Mouse (Mus musculus) spleen, postnatal 4 days (tissue): Measurements from ENCODE around the gene Tbccd1.

ENCODE experiments used
- DNase-seq, 2 experiments: peaks; one replicate each; pipeline ENCODE4 v3.0.0; 2022; ENCODE audit warnings: low spot score in 2 of 2

Gene Tbccd1

DNA sequence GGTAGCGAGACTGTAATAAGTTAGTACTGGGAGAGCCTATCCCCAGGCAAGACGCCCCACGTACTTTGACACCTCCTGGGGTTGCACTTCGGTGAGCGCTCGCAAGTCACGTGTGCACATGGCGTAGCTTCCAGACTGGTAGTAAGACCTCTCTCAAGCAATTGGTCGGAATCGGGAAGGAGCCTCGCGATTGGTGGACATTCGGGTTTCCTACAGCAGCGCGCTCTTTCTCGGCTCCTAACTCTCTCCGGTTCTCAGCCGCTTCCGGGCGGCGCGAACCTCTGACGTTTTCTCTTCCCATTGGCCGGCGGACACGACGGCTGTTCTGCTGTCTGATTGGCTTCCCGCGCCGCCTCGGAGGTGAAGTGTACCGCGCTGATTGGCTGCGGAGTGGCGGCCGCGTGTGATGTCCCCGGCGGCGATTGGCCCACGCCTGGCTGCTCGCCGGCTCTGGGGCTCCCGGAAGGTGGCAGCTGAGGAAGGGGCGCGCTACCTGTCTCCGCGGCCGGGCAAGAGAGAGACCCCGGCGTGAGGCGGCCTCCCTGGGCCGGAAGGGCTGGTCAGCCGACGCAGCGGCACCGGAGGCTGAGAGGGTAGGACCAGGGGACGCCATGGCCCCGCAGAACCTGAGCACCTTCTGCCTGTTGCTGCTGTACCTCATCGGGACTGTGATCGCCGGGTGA, at the start of gene Tbccd1, which contains the start of gene Dnajb11:
Gene Tbccd1, minus strand, starts transcription at position 239 of the 683 bp plus-strand sequence.
Gene Dnajb11, plus strand, starts transcription at position 415 of the 683 bp plus-strand sequence.
- DNase-seq, result peak; percentile 96 to 97

- no peak for DNase-seq
These were observed 43.9 kb upstream of the Tbccd1 start for GRCm38 (mm10) chr16:22901326-22901725.

DNA sequence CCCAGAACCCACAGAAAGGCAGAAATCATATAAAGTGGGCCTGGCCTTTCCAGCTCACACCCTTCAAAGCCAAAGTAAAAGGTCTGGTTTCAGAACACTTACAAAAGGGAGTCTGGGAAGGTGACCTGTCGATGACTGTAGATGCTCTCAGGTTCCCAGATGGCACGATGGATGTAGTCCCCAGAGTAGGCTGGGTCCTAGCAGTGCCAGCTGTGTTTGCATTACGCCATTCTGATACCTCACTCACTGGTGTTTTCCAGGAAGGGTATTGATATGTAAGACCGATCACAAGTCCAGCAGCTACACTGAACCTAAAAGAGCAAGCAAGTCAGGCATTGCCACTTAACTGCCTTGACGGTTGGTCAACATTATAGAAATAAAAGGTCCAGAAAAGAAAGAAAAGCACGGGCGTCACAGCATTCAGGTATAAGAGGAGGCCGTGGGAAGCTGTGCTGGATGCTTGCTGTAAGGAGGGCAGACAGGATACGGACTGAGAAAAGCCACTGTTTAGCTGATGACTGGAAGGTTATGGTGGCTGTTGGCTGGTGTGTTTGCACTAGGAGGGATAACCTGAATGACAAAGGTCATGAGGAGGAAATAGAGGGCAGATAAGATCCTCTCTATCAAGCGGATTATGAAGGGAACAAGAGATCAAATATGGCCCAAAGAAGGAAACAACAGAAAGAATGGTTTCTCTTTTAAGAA, 42.5 kb upstream of the Tbccd1 start:
- DNase-seq, result no peak

- DNase-seq, result no peak
These were observed 41.9 kb upstream of the Tbccd1 start for GRCm38 (mm10) chr16:22899346-22899745.

GRCm38 (mm10) chr16:22896618-22897017, 39.1 kb upstream of the Tbccd1 start:
- no peak for DNase-seq

GRCm38 (mm10) chr16:22894095-22894494, 36.6 kb upstream of the Tbccd1 start:
- DNase-seq, result no peak

- DNase-seq, result no peak
These were observed 34.3 kb upstream of the Tbccd1 start for GRCm38 (mm10) chr16:22891733-22892154.

DNA sequence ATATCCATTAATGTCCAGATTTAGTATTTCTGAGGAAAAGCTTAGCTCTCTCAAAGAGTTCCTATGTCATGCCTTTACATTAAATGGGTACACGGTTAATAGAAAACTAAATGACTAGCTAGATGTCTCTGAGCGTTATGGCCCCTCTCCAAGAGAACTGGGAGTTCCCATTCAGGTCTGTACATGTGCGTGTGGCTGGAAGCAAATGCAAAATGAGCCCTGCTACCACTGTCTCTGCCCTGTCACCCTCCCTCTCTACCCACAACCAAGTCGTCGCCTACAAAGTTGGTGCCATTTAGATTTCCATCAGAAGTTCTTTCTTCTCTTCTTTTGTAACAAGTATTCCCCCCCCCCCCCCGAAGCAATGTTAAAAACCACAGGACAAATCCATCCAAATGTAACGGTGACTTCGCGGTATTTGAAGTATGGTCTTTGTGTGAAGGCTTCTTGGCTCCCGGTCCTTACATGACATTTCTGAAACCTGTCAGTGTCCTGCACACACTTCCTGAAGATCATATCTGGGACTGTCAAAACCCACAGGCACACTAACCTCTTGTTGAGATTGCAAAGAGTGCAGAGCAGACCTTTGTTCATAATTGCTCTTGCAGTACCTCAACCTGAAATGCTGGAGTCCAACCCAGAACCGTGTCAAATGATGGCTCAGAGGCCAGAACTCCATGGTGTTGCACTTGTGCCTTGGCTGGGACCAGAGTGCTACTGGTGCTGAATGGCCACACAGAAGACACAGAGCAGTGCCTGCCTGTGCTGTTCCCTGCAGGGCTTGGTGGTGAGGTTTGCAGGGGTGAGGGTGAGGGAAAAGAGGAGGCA, 33.4 kb upstream of the Tbccd1 start, which contains the start of gene Ahsg:
Gene Ahsg, plus strand, starts transcription at position 595 of the 828 bp plus-strand sequence.
- no peak for DNase-seq

DNA sequence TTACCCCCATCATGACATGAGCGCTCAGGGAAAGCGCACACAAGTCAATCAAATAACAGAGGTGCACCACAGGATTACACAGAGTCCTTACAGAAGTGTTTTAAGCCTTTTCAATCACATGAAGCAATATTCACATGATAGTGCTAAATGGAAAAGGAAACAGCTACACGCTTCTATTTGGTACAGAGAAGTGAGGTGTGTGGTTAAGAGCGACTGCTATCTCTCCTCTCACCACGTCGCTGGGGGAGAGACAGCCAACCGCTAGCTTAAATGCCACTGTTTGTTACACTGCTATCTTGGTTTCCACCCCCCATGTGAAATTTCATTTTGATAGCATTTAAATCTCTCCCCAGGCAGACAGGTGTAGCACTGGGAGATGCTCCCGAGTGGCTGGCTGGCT, 32.2 kb upstream of the Tbccd1 start:
- DNase-seq, result no peak

- DNase-seq, result no peak
These were observed 31.4 kb upstream of the Tbccd1 start for GRCm38 (mm10) chr16:22888835-22889234.

- no peak for DNase-seq
These were observed 29.3 kb upstream of the Tbccd1 start for GRCm38 (mm10) chr16:22886726-22887125.

DNA sequence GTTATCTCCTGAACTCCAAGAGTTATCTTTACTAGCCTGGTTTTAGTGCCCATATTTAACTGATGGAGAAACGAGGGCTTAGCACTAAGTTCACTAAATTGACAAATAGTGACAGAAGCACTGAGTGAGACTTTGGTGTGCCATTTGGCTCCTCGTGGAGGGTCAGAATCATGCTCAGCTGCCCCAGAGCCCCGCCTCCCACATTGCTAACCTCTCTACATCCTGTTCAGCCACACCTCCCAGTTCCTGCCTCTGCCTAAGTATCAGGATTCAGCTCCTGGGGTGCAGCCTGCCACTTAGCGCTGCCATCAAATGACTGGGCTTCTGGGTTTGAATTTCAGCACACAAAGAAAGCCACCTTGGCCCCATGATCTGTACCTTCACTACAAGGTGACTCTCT, 27.9 kb upstream of the Tbccd1 start:
- no peak for DNase-seq

- DNase-seq, result no peak
These were observed 26.0 kb upstream of the Tbccd1 start for GRCm38 (mm10) chr16:22883441-22883840.

GRCm38 (mm10) chr16:22881487-22881886, 24.0 kb upstream of the Tbccd1 start:
- DNase-seq, result no peak

- no peak for DNase-seq
These were observed 23.4 kb upstream of the Tbccd1 start for GRCm38 (mm10) chr16:22880900-22881299.

- no peak for DNase-seq
These were observed 22.6 kb upstream of the Tbccd1 start for GRCm38 (mm10) chr16:22879945-22880595.

DNA sequence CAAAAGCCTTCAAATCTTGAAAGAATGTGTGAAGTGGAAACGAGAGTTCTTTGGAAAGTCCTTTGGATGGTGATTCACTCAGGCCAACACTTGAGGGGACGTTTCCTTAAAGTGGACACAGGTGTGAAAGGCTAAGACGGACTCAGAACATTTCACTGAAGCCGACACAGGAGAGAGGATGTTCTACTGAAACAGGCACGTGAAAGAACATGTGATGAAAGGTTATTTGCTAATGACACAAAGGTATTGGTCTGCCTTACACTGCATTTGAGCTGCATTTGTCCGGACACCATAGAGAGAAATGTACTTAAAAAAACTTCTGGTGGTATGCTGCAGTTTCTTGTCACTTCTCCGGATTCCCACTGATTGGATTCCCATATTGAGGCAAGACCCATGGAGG, 21.2 kb upstream of the Tbccd1 start:
- no peak for DNase-seq

DNA sequence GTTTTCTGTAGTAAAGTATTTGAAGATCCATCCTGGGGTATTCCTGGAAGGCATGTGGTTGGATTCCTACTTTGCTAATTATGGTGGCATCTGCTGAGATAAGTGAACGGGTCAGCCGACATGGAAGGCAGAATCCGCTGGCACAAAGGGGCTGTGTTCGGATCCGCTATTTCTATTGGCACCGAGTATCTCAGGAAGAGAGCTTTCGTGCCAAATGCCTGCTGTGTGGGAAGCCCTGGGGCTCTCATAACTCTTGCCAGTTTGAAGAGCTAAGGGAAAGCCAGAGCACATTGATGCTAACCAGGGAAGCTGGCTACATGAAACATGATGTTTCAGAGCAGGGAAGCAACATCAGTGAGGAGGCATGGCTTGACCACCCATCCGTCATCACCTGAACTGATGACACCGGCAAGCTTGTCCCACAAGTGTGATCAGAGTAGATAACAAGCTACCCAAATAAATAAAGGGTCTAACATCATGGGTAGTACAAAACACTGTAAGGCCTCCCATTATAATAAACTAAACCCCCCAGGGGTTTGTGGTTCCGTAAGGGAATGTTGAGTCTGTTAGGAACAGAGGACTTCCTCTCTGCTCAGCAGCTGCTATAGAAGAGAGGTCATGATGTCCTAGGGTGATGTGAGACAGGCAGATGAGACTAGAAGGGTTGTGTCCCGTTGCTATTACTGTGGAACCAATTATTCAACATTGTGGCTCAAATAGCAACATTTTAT, 20.4 kb upstream of the Tbccd1 start:
- DNase-seq, result no peak

GRCm38 (mm10) chr16:22876218-22877043, 19.0 kb upstream of the Tbccd1 start:
- DNase-seq, result no peak

DNA sequence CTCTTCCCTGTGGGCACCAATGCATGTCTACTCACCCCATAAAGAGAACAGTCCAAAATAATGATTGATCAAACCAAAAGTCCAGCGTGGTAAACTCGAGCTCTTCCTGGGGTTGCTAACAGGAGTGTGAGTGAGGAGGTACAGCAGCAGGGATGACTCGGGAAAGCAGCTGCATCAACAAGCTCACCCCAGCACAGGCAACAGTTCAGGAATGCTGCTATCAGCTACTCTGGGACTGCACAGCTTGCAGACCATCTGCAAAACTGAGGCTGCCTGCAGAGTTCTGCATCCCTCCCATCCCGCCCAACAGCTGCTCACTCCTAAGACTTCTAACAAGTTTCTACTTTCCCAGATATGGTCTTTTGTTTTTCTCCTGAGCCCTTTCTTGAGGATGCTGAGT, 15.9 kb upstream of the Tbccd1 start:
- no peak for DNase-seq
